Mouse (Mus musculus): ENCODE measurements around the gene Coro2a.
"Not testable (repeated sequence)": the region's sequence is repeated elsewhere in the genome, so short reads cannot be mapped to it uniquely, and the experiment has no call there.

The Coro2a gene

DNA sequence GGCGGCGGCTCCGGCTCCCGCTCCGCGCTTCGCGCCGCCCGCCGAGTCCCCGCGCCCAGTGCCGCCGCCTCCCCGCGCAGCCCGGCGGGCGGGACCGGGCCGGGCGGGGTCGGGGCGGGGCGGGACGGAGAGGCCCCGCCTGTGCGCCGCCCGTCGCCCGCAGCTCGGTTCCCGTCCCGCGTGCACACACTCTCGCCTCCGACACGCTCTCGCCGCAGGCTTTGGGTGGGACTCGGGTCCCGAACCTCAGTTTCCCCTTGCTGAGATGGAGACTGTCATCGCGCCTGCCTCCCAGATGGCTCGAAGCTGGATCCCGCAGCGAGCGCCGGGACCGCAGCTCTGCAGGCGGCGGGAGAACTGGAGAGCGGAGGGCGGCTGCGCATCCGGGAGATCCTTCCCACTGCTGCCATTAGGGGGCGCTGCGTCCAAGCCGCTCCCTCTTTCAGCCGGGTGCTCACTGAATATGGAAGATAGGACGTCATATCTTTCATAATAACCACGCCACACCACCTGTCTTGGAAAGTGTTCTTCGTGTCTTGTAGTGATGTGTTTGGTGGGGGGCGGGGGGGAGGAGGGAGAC is at the start of gene Coro2a:
TSS of gene Coro2a (minus strand) at position 359 of the 580 bp plus-strand sequence.
- peak; percentile 76 to 90 for DNase-seq

DNA sequence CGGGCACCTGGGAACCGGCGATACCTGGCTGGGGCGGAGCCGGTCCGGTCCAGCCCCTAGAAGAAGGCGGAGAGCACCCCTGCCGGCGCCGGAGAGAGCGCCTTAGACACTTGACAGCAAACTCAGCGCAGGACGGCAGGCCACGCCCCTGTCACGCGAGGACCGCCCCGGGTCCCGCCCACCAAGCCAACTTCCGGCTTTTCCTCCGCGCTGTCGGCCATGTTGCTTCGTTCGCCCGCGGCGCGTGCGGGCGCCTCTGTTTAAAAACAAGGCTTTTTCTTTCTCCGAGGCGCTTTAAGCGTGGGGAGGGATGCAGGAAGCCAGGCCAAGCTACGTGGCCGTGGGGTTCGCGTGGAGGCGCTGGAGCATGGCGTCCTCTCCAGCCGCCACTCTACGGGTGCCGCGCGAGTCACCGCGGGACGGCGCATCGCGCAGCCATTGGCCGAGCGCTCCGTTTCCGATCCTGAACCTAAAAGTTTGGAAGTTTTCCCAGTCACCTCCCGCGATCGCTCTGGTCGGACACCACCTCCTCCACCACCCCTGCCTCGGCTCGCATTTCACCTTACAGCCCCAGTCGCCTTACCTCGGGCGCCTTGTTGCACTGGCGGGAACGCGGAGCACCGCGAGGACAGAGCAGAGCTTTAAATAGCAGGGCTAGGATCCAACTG is 48.2 kb upstream of the Coro2a start, which contains the start of gene Tbc1d2:
TSS of gene Tbc1d2 (minus strand) at position 124 of the 668 bp plus-strand sequence.
- DNase-seq = peak; percentile 91 to 98

DNA sequence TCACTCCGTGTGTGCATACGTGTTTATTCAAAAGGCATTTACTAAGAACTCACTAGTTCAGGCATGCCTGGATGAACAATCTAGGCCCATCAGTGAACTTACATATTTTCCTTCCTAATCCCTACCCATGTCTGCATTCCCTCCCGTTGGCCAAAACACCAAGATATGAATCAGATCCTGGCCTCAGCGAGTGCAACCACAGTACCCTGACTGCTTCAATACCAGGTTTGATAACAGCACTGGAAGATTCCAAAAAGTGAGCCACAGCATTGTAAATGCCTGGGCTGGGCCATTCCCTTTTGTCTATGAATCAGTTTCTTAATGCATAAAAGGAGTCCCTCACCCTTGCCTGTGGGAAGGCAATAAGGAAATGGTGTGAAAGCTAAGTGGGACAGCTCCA is 47.2 kb upstream of the Coro2a start:
- no peak for DNase-seq

DNA sequence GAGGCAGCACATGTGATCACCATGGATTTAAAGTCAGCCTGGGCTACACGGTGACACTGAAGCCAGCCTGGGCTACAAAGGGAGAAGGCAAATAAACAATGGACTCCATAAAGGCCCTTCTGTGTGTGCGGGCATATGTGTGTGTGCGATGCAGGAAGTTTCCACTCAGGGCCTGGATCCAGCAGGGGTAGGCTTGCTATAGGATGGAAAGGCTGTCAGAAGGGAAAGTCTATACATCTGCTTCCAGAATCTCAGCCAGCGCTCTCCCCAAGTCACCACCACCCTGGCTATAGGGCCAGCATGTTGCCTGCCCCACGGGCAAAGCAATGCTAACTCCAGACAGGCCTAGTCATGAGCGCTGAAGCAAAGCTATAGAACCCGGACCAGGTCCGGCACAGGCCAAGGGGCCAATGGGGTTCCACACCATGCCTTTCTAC is 41.7 kb upstream of the Coro2a start:
- DNase-seq = no peak

DNA sequence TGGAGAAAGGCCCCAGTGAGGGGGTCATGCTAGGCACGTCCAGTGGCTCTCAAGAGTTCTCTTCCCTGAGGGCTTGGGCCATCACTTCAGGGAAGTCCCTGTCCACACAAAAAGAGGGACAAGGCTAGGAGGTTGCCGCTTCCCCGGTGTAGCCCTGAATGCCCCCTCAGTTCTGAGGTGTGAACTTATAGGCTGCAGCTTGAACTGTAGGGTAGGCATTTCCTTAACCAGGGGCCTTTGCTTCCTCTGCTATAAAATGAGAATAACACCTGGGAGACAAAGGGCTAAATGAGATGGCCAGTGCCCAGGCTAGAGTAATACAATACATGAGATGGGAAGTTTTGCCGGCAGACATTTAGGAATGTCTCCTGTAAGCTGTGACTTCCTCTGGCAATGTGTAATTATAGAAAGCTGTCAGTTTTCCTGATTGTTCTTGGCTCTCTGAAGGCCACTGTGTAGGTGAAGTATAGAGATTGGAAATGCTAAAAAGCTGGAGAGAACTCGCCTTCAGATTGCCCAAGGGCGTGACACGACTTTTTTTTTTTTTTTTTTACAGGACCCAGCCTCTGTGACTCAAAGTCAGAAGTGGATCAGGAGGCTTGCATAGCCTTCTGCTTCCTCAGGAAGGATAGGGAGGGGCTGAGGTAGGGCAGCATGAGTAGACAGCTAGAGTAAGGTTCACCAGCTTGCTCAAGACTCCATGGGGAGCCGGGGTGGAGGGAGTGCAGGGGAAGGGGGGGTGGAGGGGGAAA is 41.1 kb upstream of the Coro2a start:
- no peak for DNase-seq

DNA sequence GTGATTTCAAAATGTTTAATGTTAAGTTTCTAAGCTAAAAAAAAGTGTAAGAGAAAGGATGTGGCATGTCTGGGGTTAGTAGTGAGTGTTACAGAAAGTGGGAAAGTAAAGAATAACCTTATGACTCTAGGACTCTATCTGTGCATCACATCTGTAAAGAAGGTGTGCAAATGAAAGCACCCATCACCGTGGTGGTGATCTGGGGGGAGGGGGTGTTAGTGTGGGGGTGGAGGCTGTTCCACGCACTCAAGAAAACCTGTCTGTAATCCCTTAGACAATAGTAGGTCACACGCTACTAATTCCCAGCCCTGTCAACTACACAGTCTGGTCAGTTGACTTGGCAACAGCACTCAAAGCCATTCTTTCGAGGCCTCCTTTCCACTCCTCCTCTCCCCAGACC is 39.3 kb upstream of the Coro2a start:
- no peak for DNase-seq

DNA sequence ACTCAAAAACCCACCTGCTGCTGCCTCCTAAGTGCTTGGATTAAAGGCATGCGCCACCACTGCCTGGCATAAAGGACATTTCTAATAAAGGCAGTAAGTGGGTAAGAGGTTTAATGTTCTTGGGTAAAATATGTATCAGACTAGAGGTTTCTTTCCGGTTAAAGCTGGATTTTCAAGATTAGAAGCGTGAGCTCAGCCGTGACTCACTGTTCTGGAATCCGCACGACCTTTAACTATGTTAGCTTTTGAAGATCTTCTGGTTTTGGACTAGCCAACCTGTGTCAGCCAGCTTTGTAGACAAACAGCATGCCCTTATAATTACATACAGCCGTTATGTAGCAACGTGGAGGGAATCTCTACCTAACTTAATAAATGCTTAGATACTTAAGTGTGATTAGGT is 37.9 kb upstream of the Coro2a start:
- DNase-seq = no peak

DNA sequence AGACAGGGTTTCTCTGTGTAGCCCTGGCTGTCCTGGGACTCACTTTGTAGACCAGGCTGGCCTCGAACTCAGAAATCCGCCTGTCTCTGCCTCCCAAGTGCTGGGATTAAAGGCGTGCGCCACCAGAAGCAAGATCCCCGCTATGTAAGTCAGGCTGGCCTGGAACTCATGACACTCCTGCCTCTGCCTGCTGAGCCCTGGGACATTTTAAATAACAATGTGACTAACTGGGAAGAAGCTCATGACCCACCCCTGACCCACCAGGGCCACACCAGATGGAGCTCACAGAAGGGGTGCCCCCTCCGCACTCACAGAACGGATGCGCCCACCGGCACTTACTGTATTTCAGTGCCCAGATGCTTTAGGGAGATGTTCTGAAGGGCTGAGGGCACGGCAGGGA is 35.2 kb upstream of the Coro2a start:
- not testable (repeated sequence) for DNase-seq

DNA sequence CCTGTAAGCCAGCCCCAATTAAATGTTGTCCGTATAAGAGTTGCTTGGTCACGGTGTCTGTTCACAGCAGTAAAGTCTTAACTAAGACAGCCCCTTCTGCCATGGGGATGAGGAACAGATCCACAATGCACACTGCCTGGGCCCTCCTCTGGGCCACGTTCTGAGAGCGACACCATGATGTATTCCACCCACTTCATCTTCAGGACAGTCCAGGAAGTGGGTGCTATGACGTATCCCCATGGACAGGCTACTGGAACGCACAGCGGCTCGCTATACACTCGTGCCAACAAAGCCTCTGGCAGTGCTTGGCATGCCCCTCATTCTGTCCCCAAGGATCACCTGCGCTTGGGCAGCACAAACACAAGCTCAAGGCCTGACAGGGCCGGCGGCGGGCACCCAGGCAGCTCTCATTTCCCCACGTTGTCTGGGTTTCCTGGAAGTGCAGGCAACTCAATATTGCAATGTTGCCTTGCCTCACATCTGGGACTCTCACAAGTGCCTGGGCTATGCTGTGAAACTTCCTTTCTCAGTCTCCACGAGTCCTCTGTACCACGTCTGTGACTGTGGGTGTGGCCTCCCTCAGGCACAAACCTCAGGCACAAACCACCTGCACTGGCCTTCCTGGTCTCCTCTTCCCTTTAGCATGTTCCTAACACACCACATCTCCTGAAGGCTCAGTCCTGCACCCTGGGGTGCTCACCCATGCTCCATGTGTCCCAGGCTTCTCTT is 33.9 kb upstream of the Coro2a start:
- no peak for DNase-seq

DNA sequence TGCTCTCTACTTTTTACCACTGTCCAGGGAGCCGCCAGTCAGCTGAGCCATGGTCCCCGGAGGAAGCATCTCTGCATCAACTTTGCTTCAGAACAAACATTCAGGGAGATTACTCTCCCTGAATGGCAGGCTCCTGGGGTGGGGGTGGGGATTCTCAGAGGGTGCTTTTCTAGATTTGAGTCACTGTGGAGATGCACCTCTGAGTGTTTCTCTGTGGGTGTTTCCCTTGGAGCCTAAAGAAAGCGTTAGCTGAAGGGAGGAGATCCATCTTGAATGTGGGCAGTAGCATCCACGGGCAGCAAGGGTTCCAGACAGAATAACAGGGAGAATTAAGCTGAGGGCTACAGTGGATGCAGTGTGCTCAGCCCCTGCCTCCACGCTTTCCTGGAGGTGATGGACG is 32.9 kb upstream of the Coro2a start:
- DNase-seq = no peak

DNA sequence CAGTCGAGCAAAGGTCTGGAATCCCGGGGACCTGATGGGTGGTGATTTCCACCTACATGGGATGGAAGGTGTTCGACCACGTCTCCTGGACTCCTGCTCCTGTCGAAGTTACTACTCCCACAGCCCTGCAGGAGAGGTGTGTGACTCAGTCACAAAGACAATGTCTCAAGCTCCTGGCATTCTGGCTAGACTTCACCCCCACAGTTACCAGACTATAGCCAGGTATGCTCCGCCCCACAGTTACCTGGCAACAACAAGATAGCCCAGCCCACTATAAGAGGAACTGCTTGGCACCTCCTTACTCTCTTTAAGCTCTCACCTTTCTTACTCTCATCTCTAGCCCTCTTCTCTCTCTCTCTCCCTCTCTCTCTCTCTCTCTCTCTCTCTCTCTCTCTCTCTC is 31.6 kb upstream of the Coro2a start:
- not testable (repeated sequence) for DNase-seq

DNA sequence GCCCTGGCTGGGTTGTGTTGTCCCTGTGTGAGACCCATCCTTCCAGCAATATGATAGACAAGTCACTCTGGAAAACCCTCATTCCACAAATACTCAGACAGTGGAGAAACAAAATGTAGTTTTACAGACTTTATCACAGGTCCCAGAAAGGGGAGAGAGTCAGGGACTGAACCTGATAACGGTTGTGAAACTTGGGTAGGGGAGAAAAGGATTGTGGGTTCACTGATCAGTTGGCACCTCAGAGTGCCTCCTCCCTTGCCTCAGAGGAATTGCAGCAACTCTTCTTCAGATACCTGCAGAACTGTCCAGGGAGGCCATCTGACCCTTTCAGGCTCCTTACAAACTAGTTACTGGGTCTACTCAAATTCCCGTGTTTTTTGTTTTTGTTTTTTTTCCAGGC is 30.5 kb upstream of the Coro2a start:
- no peak for DNase-seq

DNA sequence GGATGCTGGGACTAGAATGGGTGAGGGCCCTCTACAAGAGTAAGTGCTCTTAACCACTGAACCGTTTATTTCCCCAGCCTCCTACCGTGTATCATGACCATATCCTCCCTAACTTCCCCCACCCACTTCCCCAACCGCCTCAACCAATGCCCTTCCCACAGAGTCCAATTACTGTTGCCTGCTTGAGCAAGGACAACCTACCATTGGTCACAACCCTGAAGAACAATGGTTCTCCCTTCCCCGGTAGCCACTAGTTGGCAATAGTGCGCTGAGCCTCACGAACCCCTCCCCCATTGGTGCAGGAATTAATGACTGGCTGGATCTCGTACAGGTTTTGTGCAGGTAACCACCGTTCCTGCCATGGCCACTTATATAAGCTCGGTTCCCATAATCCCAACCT is 28.4 kb upstream of the Coro2a start:
- peak in 1 of 2 experiments; percentile 33 for DNase-seq

DNA sequence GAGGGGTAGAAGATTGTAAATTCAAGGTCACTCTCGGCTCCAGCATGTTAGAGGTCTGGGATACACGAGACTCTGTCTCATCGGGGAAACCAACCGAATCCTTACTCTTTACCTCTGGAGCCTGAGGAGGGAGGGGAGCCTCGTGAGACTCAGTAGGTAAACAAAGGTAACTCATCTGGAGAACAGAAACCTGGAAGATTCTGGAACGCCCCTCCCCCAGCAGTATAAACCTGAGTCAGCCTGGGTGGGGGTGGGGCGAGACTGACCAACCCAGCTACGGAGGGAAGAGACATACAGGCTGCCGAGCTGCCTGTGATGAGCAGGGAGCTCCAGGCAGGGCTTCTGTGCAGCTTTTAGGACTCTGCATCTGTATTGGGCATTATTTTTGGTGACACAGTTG is 26.9 kb upstream of the Coro2a start:
- DNase-seq = no peak

DNA sequence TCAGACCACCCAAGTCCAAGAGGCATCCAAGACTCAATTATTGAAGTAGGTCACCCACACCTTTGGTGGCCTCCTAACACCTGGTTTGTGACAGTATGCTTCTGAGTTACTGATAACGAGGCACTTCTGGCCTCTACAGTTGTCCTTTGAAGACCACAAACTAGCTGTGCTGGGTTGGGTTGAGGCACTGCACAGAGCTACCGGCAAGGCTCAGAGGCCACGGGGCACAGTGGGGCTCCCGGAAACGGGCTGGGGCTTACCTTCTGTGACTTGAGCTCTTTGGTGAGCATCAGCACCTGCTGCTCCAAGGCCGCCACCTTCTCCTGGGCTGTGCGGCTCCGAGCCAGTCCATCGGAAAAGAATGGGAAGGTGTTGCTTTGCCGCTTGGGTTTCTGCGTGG is 26.1 kb upstream of the Coro2a start:
- DNase-seq = no peak

DNA sequence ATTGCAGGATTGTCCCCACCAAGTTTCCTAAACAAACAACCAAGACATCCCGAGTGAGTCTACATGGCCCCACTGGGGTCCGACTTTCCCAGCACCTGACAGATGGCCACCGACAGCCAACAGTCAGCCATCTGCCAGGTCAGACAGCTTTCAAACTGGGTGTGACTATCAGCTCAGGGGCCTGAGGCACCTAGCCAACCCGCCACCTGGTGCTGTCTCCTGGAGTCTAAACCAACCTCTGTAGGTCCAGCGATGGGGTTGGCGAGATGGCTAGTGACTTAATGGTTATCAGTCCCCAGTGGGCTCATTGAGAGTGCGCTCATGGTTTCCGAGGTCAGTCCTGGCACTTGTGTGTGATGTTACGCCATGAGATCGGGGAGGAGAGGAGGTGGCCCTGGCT is 23.1 kb upstream of the Coro2a start:
- DNase-seq = no peak

DNA sequence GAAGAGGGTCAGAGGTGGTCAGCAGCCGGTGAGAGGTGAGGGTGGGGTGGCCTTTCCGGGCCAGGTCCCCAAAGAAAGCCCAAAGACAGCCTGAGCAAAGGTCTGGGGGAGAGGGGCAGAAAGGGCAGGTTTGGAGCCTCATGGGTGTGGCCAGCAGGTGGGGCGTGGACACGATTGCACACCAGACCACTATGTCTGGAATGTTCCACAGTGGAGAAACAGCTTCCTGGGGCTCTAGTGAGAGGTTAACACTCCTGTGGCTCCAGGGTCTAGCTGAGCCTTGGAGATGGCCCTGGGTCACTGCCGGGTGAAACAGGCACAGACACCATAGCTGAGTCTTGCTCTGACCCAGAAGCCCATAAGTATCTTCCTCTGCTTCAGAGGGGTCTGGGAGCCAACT is 21.0 kb upstream of the Coro2a start:
- no peak for DNase-seq

DNA sequence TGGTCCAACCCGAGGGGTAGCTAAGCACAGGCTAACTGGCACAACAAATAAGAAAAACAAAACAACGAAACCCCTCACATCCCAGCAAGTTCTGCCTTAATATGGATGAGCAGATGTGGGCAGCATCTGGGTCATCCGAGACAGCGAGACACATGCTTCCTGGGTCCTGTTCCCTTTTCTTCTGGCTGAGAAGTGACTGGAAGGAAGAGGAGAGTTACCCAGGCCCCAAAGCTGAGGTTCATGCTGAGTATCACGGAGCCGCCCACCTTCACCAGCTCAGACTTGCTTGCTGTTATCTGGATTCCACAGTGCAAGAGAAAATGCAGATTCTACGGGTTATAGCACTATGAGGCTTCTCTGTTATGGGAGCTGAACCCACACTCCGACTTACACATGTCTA is 18.9 kb upstream of the Coro2a start:
- no peak for DNase-seq

DNA sequence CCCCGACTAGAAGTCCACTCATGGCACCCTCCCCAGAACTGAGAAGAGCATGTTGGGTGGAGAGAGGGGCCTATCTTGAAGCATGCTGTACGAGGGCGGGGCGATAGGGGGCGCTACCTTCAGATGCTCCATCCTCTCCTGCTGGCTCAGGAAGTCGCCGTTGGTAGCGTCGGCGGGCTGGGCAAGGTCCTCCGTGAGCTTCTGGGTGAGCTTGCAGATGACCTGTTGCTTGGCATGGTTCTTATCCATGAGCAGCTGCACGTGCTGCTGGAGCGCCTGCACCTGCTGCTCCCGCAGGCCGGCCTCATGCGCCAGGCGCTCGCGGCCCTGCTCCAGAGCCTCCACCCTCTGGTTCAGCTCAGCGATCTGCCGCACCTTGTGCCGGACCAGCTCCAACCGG is 18.3 kb upstream of the Coro2a start:
- DNase-seq = no peak

DNA sequence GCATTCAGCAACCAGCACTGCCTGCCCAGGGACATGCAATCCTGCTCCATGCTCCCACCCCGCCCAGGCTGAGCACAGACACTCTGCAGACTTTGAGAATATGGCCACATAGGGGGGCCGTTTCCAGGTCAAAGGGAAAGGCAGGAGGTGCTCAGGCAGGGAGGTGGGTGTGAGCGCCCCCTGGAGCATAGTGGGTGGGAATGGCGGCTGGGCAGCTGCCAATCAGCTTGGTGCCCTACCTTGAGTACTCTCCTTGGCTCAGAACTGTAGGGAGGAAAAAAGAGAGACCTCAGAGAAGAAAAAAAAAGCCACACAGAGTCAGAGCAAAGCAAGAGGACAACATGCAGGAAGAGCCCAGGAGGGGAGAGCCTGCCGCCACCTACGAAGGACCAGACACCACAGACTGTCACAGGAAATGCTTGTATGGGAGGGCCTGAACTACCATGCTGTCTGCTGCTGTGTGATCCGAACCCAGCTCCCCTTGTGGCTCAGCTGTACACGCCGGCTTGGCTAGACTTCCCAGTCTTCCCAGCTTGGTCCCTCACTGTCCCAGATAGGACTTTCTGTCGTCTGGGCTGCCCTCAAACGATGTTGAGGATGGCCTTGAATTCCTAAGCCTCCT is 16.3 kb upstream of the Coro2a start:
- DNase-seq = peak in 1 of 2 experiments; percentile 35

DNA sequence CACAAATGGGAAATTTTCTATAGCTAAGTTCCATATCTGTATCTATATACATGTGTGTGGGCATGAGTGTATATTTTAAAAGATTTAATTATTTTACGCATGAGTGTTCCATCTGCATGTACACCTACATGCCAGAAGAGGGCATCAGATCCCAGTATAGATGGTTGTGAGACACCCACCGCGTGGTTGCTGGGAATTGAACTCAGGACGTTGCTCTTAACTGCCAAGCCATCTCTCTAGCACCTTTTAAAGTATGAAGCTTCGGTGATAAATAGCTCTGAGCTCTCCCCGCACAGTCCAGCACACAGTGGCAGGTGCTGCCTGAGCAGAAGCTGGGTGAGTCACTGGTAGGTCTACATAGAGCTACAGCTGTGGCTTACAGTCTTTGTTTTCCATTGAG is 15.4 kb upstream of the Coro2a start:
- no peak for DNase-seq

DNA sequence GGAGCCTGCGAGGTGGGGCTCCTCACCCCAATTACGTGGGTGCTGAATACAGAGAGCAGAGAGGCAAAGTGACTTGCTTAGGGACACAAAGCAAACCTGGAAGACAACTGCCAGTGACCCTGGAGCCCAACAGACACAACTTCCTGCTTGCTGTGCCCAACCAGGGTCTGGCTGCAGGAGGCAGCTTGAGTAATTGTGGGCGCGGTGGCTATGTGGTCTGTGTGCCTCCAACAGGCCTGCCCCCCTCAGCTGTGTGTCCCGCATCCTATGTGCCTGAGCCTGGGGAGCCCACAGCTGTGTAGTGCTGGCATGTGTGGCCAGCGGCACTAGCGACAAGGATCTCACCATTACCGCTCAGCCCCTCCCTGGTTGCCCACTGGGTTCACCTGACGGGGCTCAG is 12.6 kb upstream of the Coro2a start:
- no peak for DNase-seq

DNA sequence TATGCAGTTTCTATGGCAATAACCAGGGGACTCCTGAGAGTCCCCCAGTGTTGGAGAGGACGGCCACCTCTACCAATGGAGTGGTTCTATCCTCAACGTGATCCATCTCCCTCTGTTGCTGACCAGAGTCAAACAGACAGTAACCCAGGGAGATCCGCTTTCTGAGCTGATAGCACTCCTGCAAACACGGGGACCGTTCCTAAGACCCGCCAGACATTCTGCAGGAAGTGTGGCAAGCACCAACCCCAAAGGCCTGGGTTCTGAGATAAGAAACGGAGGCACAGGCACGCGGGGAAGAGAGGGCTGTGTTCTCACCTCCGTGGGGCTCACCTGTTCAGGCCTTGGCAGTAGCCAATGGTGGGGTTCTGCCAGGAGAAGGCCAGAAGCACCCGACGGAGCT is 11.6 kb upstream of the Coro2a start:
- no peak for DNase-seq

Data from spleen, adult 18-20 months (tissue).